Mouse (Mus musculus): ENCODE measurements at regions not wholly inside any gene's neighbourhood (a gene's known extent, or its start where the extent isn't known, plus 50 kb on each side); places are given as distances from the start of the nearest gene placed in this dataset.

- 77% methylated on average over 5 of the region's 5 CpGs for WGBS
- no peak for ATAC-seq (ENCODE audit: insufficient number of reproducible peaks, low FRiP score, low TSS enrichment, low read depth)
- Histone ChIP-seq H3K4me3 (replicated peaks) (no peak overlapping the region), H3K4me1 (no peaks in the 10 kb centered on the region), H3K9me3 (replicated peaks) (no peaks in the 10 kb centered on the region), H3K27me3 (no peaks in the 10 kb centered on the region), H3K27ac (replicated peaks) (no peak overlapping the region), H3K9ac (no peak overlapping the region), H3K36me3 (no peaks in the 10 kb centered on the region), H3K4me2 (replicated peaks) (no peak overlapping the region)
Observed at GRCm38 (mm10) chr3:50912980-50913518, 311.2 kb upstream of the Noct start.

- Histone ChIP-seq H3K9me3 (replicated peaks) (no peaks in the 10 kb centered on the region), H3K36me3 (no peaks in the 10 kb centered on the region), H3K27ac (replicated peaks) (no peak overlapping the region), H3K4me1 (no peaks in the 10 kb centered on the region), H3K9ac (no peak overlapping the region), H3K4me3 (replicated peaks) (no peak overlapping the region), H3K4me2 (replicated peaks) (no peak overlapping the region), H3K27me3 (no peaks in the 10 kb centered on the region)
- no peak for ATAC-seq (ENCODE audit: insufficient number of reproducible peaks, low FRiP score, low TSS enrichment, low read depth)
- WGBS = 72% methylated on average over 14 of the region's 14 CpGs
Observed at GRCm38 (mm10) chr3:50914866-50915365, 309.3 kb upstream of the Noct start.

- 81% methylated on average over 5 of the region's 5 CpGs for WGBS
- ATAC-seq (ENCODE audit: insufficient number of reproducible peaks, low FRiP score, low TSS enrichment, low read depth) = no peak
- Histone ChIP-seq H3K9ac (no peak overlapping the region), H3K27ac (replicated peaks) (no peak overlapping the region), H3K9me3 (replicated peaks) (no peaks in the 10 kb centered on the region), H3K36me3 (no peaks in the 10 kb centered on the region), H3K4me2 (replicated peaks) (no peak overlapping the region), H3K27me3 (no peaks in the 10 kb centered on the region), H3K4me1 (no peaks in the 10 kb centered on the region), H3K4me3 (replicated peaks) (no peak overlapping the region)
Observed at GRCm38 (mm10) chr3:50916305-50916854, 307.9 kb upstream of the Noct start.

- Histone ChIP-seq H3K4me3 (replicated peaks) (no peak overlapping the region), H3K27ac (replicated peaks) (no peak overlapping the region), H3K36me3 (no peaks in the 10 kb centered on the region), H3K27me3 (no peaks in the 10 kb centered on the region), H3K9me3 (replicated peaks) (no peaks in the 10 kb centered on the region), H3K9ac (no peak overlapping the region), H3K4me2 (replicated peaks) (no peak overlapping the region), H3K4me1 (no peaks in the 10 kb centered on the region)
- ATAC-seq (ENCODE audit: insufficient number of reproducible peaks, low FRiP score, low TSS enrichment, low read depth) = no peak
- WGBS = 79% methylated on average over 10 of the region's 10 CpGs
Observed at GRCm38 (mm10) chr3:50922347-50922746, 301.9 kb upstream of the Noct start.

GRCm38 (mm10) chr3:50922832-50923231 is 301.4 kb upstream of the Noct start:
- no peaks in the 10 kb centered on the region for H3K27me3 ChIP-seq
- no peaks in the 10 kb centered on the region for H3K4me1 ChIP-seq
- H3K27ac ChIP-seq (replicated peaks) = no peak overlapping the region
- no peak overlapping the region for H3K4me2 ChIP-seq (replicated peaks)
- WGBS = 62% methylated on average over 5 of the region's 5 CpGs
- no peaks in the 10 kb centered on the region for H3K9me3 ChIP-seq (replicated peaks)
- no peak overlapping the region for H3K9ac ChIP-seq
- no peak for ATAC-seq (ENCODE audit: insufficient number of reproducible peaks, low FRiP score, low TSS enrichment, low read depth)
- H3K36me3 ChIP-seq = no peaks in the 10 kb centered on the region
- H3K4me3 ChIP-seq (replicated peaks) = no peak overlapping the region

- no peak for ATAC-seq (ENCODE audit: insufficient number of reproducible peaks, low FRiP score, low TSS enrichment, low read depth)
- no peak overlapping the region for H3K4me3 ChIP-seq (replicated peaks)
- H3K27ac ChIP-seq (replicated peaks) = no peak overlapping the region
- H3K4me1 ChIP-seq = no peaks in the 10 kb centered on the region
- 88% methylated on average over 7 of the region's 7 CpGs for WGBS
- no peak overlapping the region for H3K9ac ChIP-seq
- no peaks in the 10 kb centered on the region for H3K9me3 ChIP-seq (replicated peaks)
- H3K27me3 ChIP-seq = no peaks in the 10 kb centered on the region
- H3K36me3 ChIP-seq = no peaks in the 10 kb centered on the region
- H3K4me2 ChIP-seq (replicated peaks) = no peak overlapping the region
Observed at GRCm38 (mm10) chr3:50923327-50923726, 300.9 kb upstream of the Noct start.

GRCm38 (mm10) chr3:50927318-50927717 is 296.9 kb upstream of the Noct start:
- no peak overlapping the region for H3K27ac ChIP-seq (replicated peaks)
- H3K27me3 ChIP-seq = no peaks in the 10 kb centered on the region
- H3K36me3 ChIP-seq = no peaks in the 10 kb centered on the region
- H3K9me3 ChIP-seq (replicated peaks) = no peaks in the 10 kb centered on the region
- ATAC-seq (ENCODE audit: insufficient number of reproducible peaks, low FRiP score, low TSS enrichment, low read depth) = no peak
- H3K4me3 ChIP-seq (replicated peaks) = no peak overlapping the region
- H3K4me1 ChIP-seq = no peaks in the 10 kb centered on the region
- no peak overlapping the region for H3K9ac ChIP-seq
- 86% methylated on average over 4 of the region's 4 CpGs for WGBS
- no peak overlapping the region for H3K4me2 ChIP-seq (replicated peaks)

- Histone ChIP-seq H3K9me3 (replicated peaks) (no peaks in the 10 kb centered on the region), H3K9ac (no peak overlapping the region), H3K36me3 (no peaks in the 10 kb centered on the region), H3K27me3 (no peaks in the 10 kb centered on the region), H3K4me1 (peaks cover 4% of the 10 kb centered on the region; the same call in 1 of the 2 replicates), H3K27ac (replicated peaks) (no peak overlapping the region), H3K4me3 (replicated peaks) (no peak overlapping the region), H3K4me2 (replicated peaks) (no peak overlapping the region)
- WGBS = 83% methylated on average over 1 of the region's 1 CpGs
- ATAC-seq (ENCODE audit: insufficient number of reproducible peaks, low FRiP score, low TSS enrichment, low read depth) = no peak
Observed at GRCm38 (mm10) chr3:50929013-50929412, 295.2 kb upstream of the Noct start.

GRCm38 (mm10) chr3:50932397-50933089 is 291.7 kb upstream of the Noct start:
- Histone ChIP-seq H3K36me3 (no peaks in the 10 kb centered on the region), H3K4me1 (peaks cover 4% of the 10 kb centered on the region; the same call in 1 of the 2 replicates), H3K9ac (no peak overlapping the region), H3K27ac (replicated peaks) (0 out of 2 replicates have a peak overlapping the region, but pooled peaks have one; percentile 14), H3K9me3 (replicated peaks) (no peaks in the 10 kb centered on the region), H3K4me3 (replicated peaks) (no peak overlapping the region), H3K4me2 (replicated peaks) (no peak overlapping the region), H3K27me3 (no peaks in the 10 kb centered on the region)
- no peak for ATAC-seq (ENCODE audit: insufficient number of reproducible peaks, low FRiP score, low TSS enrichment, low read depth)
- 59% methylated on average over 10 of the region's 10 CpGs for WGBS

GRCm38 (mm10) chr3:50933090-50933443 is 291.2 kb upstream of the Noct start:
- H3K27me3 ChIP-seq = no peaks in the 10 kb centered on the region
- no peak for ATAC-seq (ENCODE audit: insufficient number of reproducible peaks, low FRiP score, low TSS enrichment, low read depth)
- H3K4me3 ChIP-seq (replicated peaks) = no peak overlapping the region
- no peak overlapping the region for H3K9ac ChIP-seq
- H3K4me2 ChIP-seq (replicated peaks) = no peak overlapping the region
- H3K4me1 ChIP-seq = peaks cover 4% of the 10 kb centered on the region; the same call in 1 of the 2 replicates
- H3K27ac ChIP-seq (replicated peaks) = no peak overlapping the region
- no peaks in the 10 kb centered on the region for H3K36me3 ChIP-seq
- no peaks in the 10 kb centered on the region for H3K9me3 ChIP-seq (replicated peaks)
- WGBS = 48% methylated on average over 3 of the region's 3 CpGs

GRCm38 (mm10) chr3:50939602-50940001 is 284.6 kb upstream of the Noct start:
- Histone ChIP-seq H3K9ac (no peak overlapping the region), H3K4me2 (replicated peaks) (no peak overlapping the region), H3K27ac (replicated peaks) (no peak overlapping the region), H3K36me3 (no peaks in the 10 kb centered on the region), H3K4me3 (replicated peaks) (no peak overlapping the region), H3K9me3 (replicated peaks) (no peaks in the 10 kb centered on the region), H3K27me3 (no peaks in the 10 kb centered on the region), H3K4me1 (no peaks in the 10 kb centered on the region)
- no peak for ATAC-seq (ENCODE audit: insufficient number of reproducible peaks, low FRiP score, low TSS enrichment, low read depth)
- WGBS = 57% methylated on average over 5 of the region's 5 CpGs

GRCm38 (mm10) chr3:50940656-50941055 is 283.6 kb upstream of the Noct start:
- H3K9ac ChIP-seq = no peak overlapping the region
- no peaks in the 10 kb centered on the region for H3K36me3 ChIP-seq
- no peaks in the 10 kb centered on the region for H3K27me3 ChIP-seq
- no peak for ATAC-seq (ENCODE audit: insufficient number of reproducible peaks, low FRiP score, low TSS enrichment, low read depth)
- H3K4me3 ChIP-seq (replicated peaks) = no peak overlapping the region
- no peak overlapping the region for H3K27ac ChIP-seq (replicated peaks)
- no peaks in the 10 kb centered on the region for H3K9me3 ChIP-seq (replicated peaks)
- H3K4me2 ChIP-seq (replicated peaks) = no peak overlapping the region
- H3K4me1 ChIP-seq = no peaks in the 10 kb centered on the region
- WGBS = 67% methylated on average over 3 of the region's 3 CpGs

Measured in embryonic facial prominence, embryonic 15.5 days (tissue).